Mouse (Mus musculus) neural tube, embryonic 14.5 days (tissue): ENCODE measurements around the gene Negr1. TPM values are rescaled to one million over a fixed set of nuclear protein-coding genes. Genes with fewer than 3 reads are reported as not detected.

Experiments used
- ATAC-seq: fragments of 200-750 bp; cut with Nextera tagmentation; 2 replicates; pipeline ENCODE4 v1.8.0; 2017; ENCODE audit warnings: low read depth, mild to moderate bottlenecking, moderate TSS enrichment, moderate library complexity
- H3K27ac ChIP-seq: fragments of 300-500 bp; sonication (generic); 2 replicates; pipeline ENCODE4 v1.5.1; 2014; ENCODE audit warnings: low read depth, mild to moderate bottlenecking, control low read depth, low read length, moderate library complexity, mixed read lengths
- H3K27me3 ChIP-seq: fragments of 300-500 bp; sonication (generic); 2 replicates; pipeline ENCODE4 v1.6.1; 2014; ENCODE audit warnings: low read length; ENCODE audit not compliant: control insufficient read depth, insufficient read depth
- H3K36me3 ChIP-seq: fragments of 300-500 bp; sonication (generic); 2 replicates; pipeline ENCODE4 v1.6.1; 2014; ENCODE audit warnings: low read length, mixed read lengths; ENCODE audit not compliant: control insufficient read depth, insufficient read depth
- H3K4me1 ChIP-seq: fragments of 300-500 bp; sonication (generic); 2 replicates; pipeline ENCODE4 v1.6.1; 2014; ENCODE audit warnings: low read length; ENCODE audit not compliant: control insufficient read depth, insufficient read depth
- H3K4me2 ChIP-seq: fragments of 300-500 bp; sonication (generic); 2 replicates; pipeline ENCODE4 v1.6.1; 2014; ENCODE audit warnings: mild to moderate bottlenecking, low read depth, low read length, control low read depth
- H3K4me3 ChIP-seq: fragments of 300-500 bp; sonication (generic); 2 replicates; pipeline ENCODE4 v1.5.1; 2014; ENCODE audit warnings: low read depth, low read length, control low read depth, mixed read lengths
- H3K9ac ChIP-seq: fragments of 300-500 bp; sonication (generic); replicated peaks from 2 replicates; pipeline ENCODE4 v1.6.1; 2014; ENCODE audit warnings: low read depth, mild to moderate bottlenecking, control low read depth, low read length, mixed read lengths
- H3K9me3 ChIP-seq: fragments of 300-500 bp; sonication (generic); 2 replicates; pipeline ENCODE4 v1.6.1; 2016; ENCODE audit warnings: low read length; ENCODE audit not compliant: control insufficient read depth
- WGBS: fragments of 180-500 bp; shearing (Covaris S2); extraction: QIAGEN DNeasy Blood & Tissue Kit; methylation state at CpG from one replicate; pipeline ENCODE4 v1.1.7; 2014; 5-methylcytosine and 5-hydroxymethylcytosine counted together
- polyA plus RNA-seq: library from polyadenylated mRNA; unstranded; fragments of >200 nt; fragmentation: Nextera tagmentation; extraction: Ambion mirVana; gene quantifications from 2 replicates; pipeline ENCODE4 v1.2.1, GENCODE M21; 2014

Gene Negr1
- polyA plus RNA-seq, 1 experiment from 2014 or later, result 47.7 TPM

GRCm38 (mm10) chr3:157098417-157098816 lies 536.8 kb downstream of the Negr1 start:
- H3K4me1 ChIP-seq, result no peaks in the 10 kb centered on the region
- no peak overlapping the region for H3K27ac ChIP-seq
- no peaks in the 10 kb centered on the region for H3K36me3 ChIP-seq
- WGBS, result 53% methylated on average over 6 of the region's 6 CpGs
- no peak overlapping the region for H3K4me3 ChIP-seq
- H3K27me3 ChIP-seq, result no peaks in the 10 kb centered on the region
- no peak for ATAC-seq
- no peak overlapping the region for H3K9ac ChIP-seq
- no peaks in the 10 kb centered on the region for H3K9me3 ChIP-seq
- no peak overlapping the region for H3K4me2 ChIP-seq

GRCm38 (mm10) chr3:157104866-157105579 lies 543.4 kb downstream of the Negr1 start:
- Histone ChIP-seq H3K4me1 (no peaks in the 10 kb centered on the region), H3K9ac (no peak overlapping the region), H3K36me3 (no peaks in the 10 kb centered on the region), H3K27ac (no peak overlapping the region), H3K9me3 (no peaks in the 10 kb centered on the region), H3K4me2 (no peak overlapping the region), H3K27me3 (no peaks in the 10 kb centered on the region), H3K4me3 (no peak overlapping the region)
- ATAC-seq, result no peak
- WGBS, result 86% methylated on average over 3 of the region's 3 CpGs

- no peak overlapping the region for H3K9ac ChIP-seq
Measured at GRCm38 (mm10) chr3:157105580-157106264, 544.1 kb downstream of the Negr1 start.

GRCm38 (mm10) chr3:157108156-157108555 lies 546.6 kb downstream of the Negr1 start:
- H3K27ac ChIP-seq, result no peak overlapping the region
- H3K4me1 ChIP-seq, result no peaks in the 10 kb centered on the region
- WGBS, result 90% methylated on average over 2 of the region's 2 CpGs
- H3K4me3 ChIP-seq, result no peak overlapping the region
- no peak for ATAC-seq
- no peaks in the 10 kb centered on the region for H3K27me3 ChIP-seq
- no peak overlapping the region for H3K4me2 ChIP-seq
- no peak overlapping the region for H3K9ac ChIP-seq
- no peaks in the 10 kb centered on the region for H3K36me3 ChIP-seq
- H3K9me3 ChIP-seq, result no peaks in the 10 kb centered on the region

More at GRCm38 (mm10) chr3:157105580-157106264, 544.1 kb downstream of the Negr1 start:
- 72% methylated on average over 6 of the region's 6 CpGs for WGBS
- no peak for ATAC-seq
- Histone ChIP-seq H3K27me3 (no peaks in the 10 kb centered on the region), H3K4me1 (no peaks in the 10 kb centered on the region), H3K4me2 (no peak overlapping the region), H3K9me3 (no peaks in the 10 kb centered on the region), H3K27ac (no peak overlapping the region), H3K36me3 (no peaks in the 10 kb centered on the region), H3K4me3 (no peak overlapping the region)

GRCm38 (mm10) chr3:157109308-157109707 lies 547.7 kb downstream of the Negr1 start:
- H3K9ac ChIP-seq, result no peak overlapping the region
- no peak overlapping the region for H3K4me3 ChIP-seq
- no peak overlapping the region for H3K4me2 ChIP-seq
- H3K9me3 ChIP-seq, result no peaks in the 10 kb centered on the region
- H3K27me3 ChIP-seq, result no peaks in the 10 kb centered on the region
- H3K36me3 ChIP-seq, result no peaks in the 10 kb centered on the region
- no peak overlapping the region for H3K27ac ChIP-seq
- no peaks in the 10 kb centered on the region for H3K4me1 ChIP-seq
- peak; percentile 89; the same call in 1 of the 2 replicates for ATAC-seq

- Histone ChIP-seq H3K9me3 (no peaks in the 10 kb centered on the region), H3K36me3 (no peaks in the 10 kb centered on the region), H3K27me3 (no peaks in the 10 kb centered on the region), H3K9ac (no peak overlapping the region), H3K4me2 (no peak overlapping the region), H3K4me3 (no peak overlapping the region), H3K4me1 (0 out of 2 replicates have a peak, but pooled peaks cover 4% of the 10 kb centered on the region), H3K27ac (no peak overlapping the region)
- ATAC-seq, result no peak
- WGBS, result 64% methylated on average over 5 of the region's 5 CpGs
Measured at GRCm38 (mm10) chr3:157115105-157115760, 553.6 kb downstream of the Negr1 start.

GRCm38 (mm10) chr3:157116024-157116423 lies 554.4 kb downstream of the Negr1 start:
- Histone ChIP-seq H3K9me3 (no peaks in the 10 kb centered on the region), H3K27ac (no peak overlapping the region), H3K4me3 (no peak overlapping the region), H3K9ac (no peak overlapping the region), H3K4me1 (0 out of 2 replicates have a peak, but pooled peaks cover 4% of the 10 kb centered on the region), H3K4me2 (no peak overlapping the region), H3K36me3 (no peaks in the 10 kb centered on the region), H3K27me3 (no peaks in the 10 kb centered on the region)
- peak; percentile 17; the same call in 1 of the 2 replicates for ATAC-seq
- WGBS, result 97% methylated on average over 1 of the region's 1 CpGs

GRCm38 (mm10) chr3:157119916-157120315 lies 558.3 kb downstream of the Negr1 start:
- no peaks in the 10 kb centered on the region for H3K9me3 ChIP-seq
- no peak overlapping the region for H3K9ac ChIP-seq
- 0 out of 2 replicates have a peak, but pooled peaks cover 4% of the 10 kb centered on the region for H3K4me1 ChIP-seq
- no peak overlapping the region for H3K27ac ChIP-seq
- H3K27me3 ChIP-seq, result no peaks in the 10 kb centered on the region
- H3K36me3 ChIP-seq, result no peaks in the 10 kb centered on the region
- H3K4me2 ChIP-seq, result no peak overlapping the region
- WGBS, result 37% methylated on average over 2 of the region's 2 CpGs
- no peak for ATAC-seq
- H3K4me3 ChIP-seq, result no peak overlapping the region
